In genomic region chrX:153749230-153749629, GRCm38 (mm10) we compare ENCODE assay signal across 18 mouse cellular contexts. TPM values are rescaled to one million over a fixed set of nuclear protein-coding genes. Genes with fewer than 3 reads are reported as not detected.
DNase-seq lines count a peak whose midpoint lies in the region; ATAC-seq and TF ChIP-seq lines count a peak whose summit lies in the region.
"Had no signal": no experiment of that assay in that cellular context is flagged by ENCODE, and none has a peak within 500 bp of the region (broad histone marks: within the 10 kb centered on the region; RNA-seq: fewer than 3 reads in every experiment).

No protein-coding gene starts in this region.

- no peak overlapping the region for H3K27ac ChIP-seq in heart, postnatal 0 days (ENCODE audit: low read depth)
- H3K27ac ChIP-seq in heart, embryonic 11.5 days (ENCODE audit: low read depth, low read length) = no peak overlapping the region
- H3K27ac ChIP-seq in lung, embryonic 14.5 days (ENCODE audit: low read depth) = no peak overlapping the region
- H3K27ac ChIP-seq: embryonic facial prominence, embryonic 13.5 days; forebrain, embryonic 10.5 days; heart, embryonic 15.5 days; hindbrain, embryonic 13.5 days; limb, embryonic 13.5 days; lung, embryonic 15.5 days; stomach, embryonic 15.5 days had no signal

- ATAC-seq in heart, postnatal 0 days (ENCODE audit: insufficient read depth, low read depth) = no peak
- no peak for ATAC-seq in heart, embryonic 11.5 days (replicated peaks; ENCODE audit: insufficient number of reproducible peaks, low FRiP score, low TSS enrichment)
- ATAC-seq in lung, embryonic 14.5 days (ENCODE audit: insufficient read depth) = no peak

- H3K4me2 ChIP-seq in heart, postnatal 0 days (ENCODE audit: low read depth, low read length) = no peak overlapping the region
- no peak overlapping the region for H3K4me2 ChIP-seq in heart, embryonic 11.5 days
- H3K4me2 ChIP-seq in lung, embryonic 14.5 days = no peak overlapping the region
- H3K4me2 ChIP-seq: embryonic facial prominence, embryonic 13.5 days; heart, embryonic 15.5 days; hindbrain, embryonic 13.5 days; limb, embryonic 13.5 days; lung, embryonic 15.5 days; stomach, embryonic 15.5 days had no signal

- H3K27me3 ChIP-seq in heart, postnatal 0 days (ENCODE audit: control insufficient read depth, insufficient read depth, low read length) = no peaks in the 10 kb centered on the region
- no peaks in the 10 kb centered on the region for H3K27me3 ChIP-seq in heart, embryonic 11.5 days (ENCODE audit: control insufficient read depth, insufficient read depth, low read length)
- H3K27me3 ChIP-seq in lung, embryonic 14.5 days (ENCODE audit: insufficient read depth, low read length) = no peaks in the 10 kb centered on the region
- H3K27me3 ChIP-seq: embryonic facial prominence, embryonic 13.5 days; heart, embryonic 15.5 days; hindbrain, embryonic 13.5 days; limb, embryonic 13.5 days; lung, embryonic 15.5 days; stomach, embryonic 15.5 days had no signal

- no peak for DNase-seq in heart, postnatal 0 days (ENCODE audit: low spot score)
- peak; percentile 9 for DNase-seq in lung, embryonic 14.5 days
- DNase-seq in lung, postnatal 25 days (ENCODE audit: low spot score) = no peak
- peak; percentile 3 for DNase-seq in ES-CJ7 (ENCODE audit: low read depth, low spot score)
- DNase-seq in naive thymus-derived CD4-positive, alpha-beta T cell, adult 2 months (ENCODE audit: low read depth) = peak; percentile 10
- no peak for DNase-seq in adrenal gland, postnatal 14 days
- DNase-seq in frontal cortex, postnatal 25 days (ENCODE audit: low spot score in 2 of 2) = no peak
- DNase-seq: adrenal gland, postnatal 10 days; cerebellum, postnatal 14 days; kidney, adult 18-20 months had no signal

- no peak for TF ChIP-seq EP300 in heart, postnatal 0 days (IDR thresholded peaks at IDR 0.05; ENCODE audit: low read depth)

- H3K4me1 ChIP-seq in heart, postnatal 0 days (ENCODE audit: control insufficient read depth, insufficient read depth) = no peaks in the 10 kb centered on the region
- H3K4me1 ChIP-seq in heart, embryonic 11.5 days (ENCODE audit: control insufficient read depth, insufficient read depth, low read length) = no peaks in the 10 kb centered on the region
- no peaks in the 10 kb centered on the region for H3K4me1 ChIP-seq in lung, embryonic 14.5 days (ENCODE audit: insufficient read depth)
- H3K4me1 ChIP-seq: embryonic facial prominence, embryonic 13.5 days; forebrain, embryonic 10.5 days; heart, embryonic 15.5 days; hindbrain, embryonic 13.5 days; limb, embryonic 13.5 days; lung, embryonic 15.5 days; stomach, embryonic 15.5 days had no signal

- H3K4me3 ChIP-seq in heart, postnatal 0 days (ENCODE audit: low read depth, low read length) = no peak overlapping the region
- H3K4me3 ChIP-seq in heart, embryonic 11.5 days (ENCODE audit: low read depth, low read length) = no peak overlapping the region
- H3K4me3 ChIP-seq in lung, embryonic 14.5 days (ENCODE audit: low read depth, low read length) = no peak overlapping the region
- H3K4me3 ChIP-seq: embryonic facial prominence, embryonic 13.5 days; forebrain, embryonic 10.5 days; heart, embryonic 15.5 days; hindbrain, embryonic 13.5 days; limb, embryonic 13.5 days; lung, embryonic 15.5 days; stomach, embryonic 15.5 days had no signal

- 27% methylated on average over 2 of the region's 2 CpGs for WGBS in heart, postnatal 0 days
- 41% methylated on average over 2 of the region's 2 CpGs for WGBS in heart, embryonic 11.5 days (ENCODE audit: insufficient replicate concordance)
- 42% methylated on average over 2 of the region's 2 CpGs for WGBS in lung, embryonic 14.5 days

- H3K9me3 ChIP-seq in heart, postnatal 0 days (replicated peaks; ENCODE audit: control insufficient read depth, low read length) = no peaks in the 10 kb centered on the region
- no peaks in the 10 kb centered on the region for H3K9me3 ChIP-seq in heart, embryonic 11.5 days (replicated peaks; ENCODE audit: control insufficient read depth, low read length)
- H3K9me3 ChIP-seq in lung, embryonic 14.5 days (ENCODE audit: low read depth, low read length) = no peaks in the 10 kb centered on the region
- H3K9me3 ChIP-seq: embryonic facial prominence, embryonic 13.5 days; forebrain, embryonic 10.5 days; heart, embryonic 15.5 days; hindbrain, embryonic 13.5 days; limb, embryonic 13.5 days; lung, embryonic 15.5 days; stomach, embryonic 15.5 days had no signal

- H3K36me3 ChIP-seq in heart, postnatal 0 days (replicated peaks; ENCODE audit: control insufficient read depth, insufficient read depth, low read length) = no peaks in the 10 kb centered on the region
- no peaks in the 10 kb centered on the region for H3K36me3 ChIP-seq in heart, embryonic 11.5 days (ENCODE audit: control insufficient read depth, insufficient read depth, low read length)
- no peaks in the 10 kb centered on the region for H3K36me3 ChIP-seq in lung, embryonic 14.5 days (ENCODE audit: insufficient read depth)
- H3K36me3 ChIP-seq: embryonic facial prominence, embryonic 13.5 days; forebrain, embryonic 10.5 days; heart, embryonic 15.5 days; hindbrain, embryonic 13.5 days; limb, embryonic 13.5 days; lung, embryonic 15.5 days; stomach, embryonic 15.5 days had no signal

- H3K9ac ChIP-seq in heart, postnatal 0 days (replicated peaks; ENCODE audit: low read depth, low read length) = no peak overlapping the region
- H3K9ac ChIP-seq in heart, embryonic 11.5 days (ENCODE audit: low read depth, low read length) = no peak overlapping the region
- no peak overlapping the region for H3K9ac ChIP-seq in lung, embryonic 14.5 days
- H3K9ac ChIP-seq: embryonic facial prominence, embryonic 13.5 days; heart, embryonic 15.5 days; hindbrain, embryonic 13.5 days; limb, embryonic 13.5 days; lung, embryonic 15.5 days; stomach, embryonic 15.5 days had no signal

- TF ChIP-seq CTCF in heart, postnatal 0 days (IDR thresholded peaks at IDR 0.05; ENCODE audit: low read depth) = peak; percentile 33; the same call in 1 of the 2 replicates
- TF ChIP-seq CTCF in lung, embryonic 14.5 days (IDR thresholded peaks at IDR 0.05; ENCODE audit: low read depth) = peak; percentile 48

RNA-seq across cellular contexts. Expression of gene Nbdy, which starts 25.8 kb away (rescaled TPM):
- 40.6 and 41.4 TPM in 2 replicates for total RNA-seq in heart, postnatal 0 days (2014; rRNA removed; ENCODE audit: low replicate concordance)
- polyA plus RNA-seq in heart, postnatal 0 days (2015; fragmentation: Nextera tagmentation; extraction: Ambion mirVana) = 77.2 and 82.3 TPM in 2 replicates
- polyA plus RNA-seq in heart, embryonic 11.5 days (2014; fragmentation: Nextera tagmentation; extraction: Ambion mirVana) = 68.5 and 70.7 TPM in 2 replicates
- 103 and 108 TPM in 2 replicates for polyA plus RNA-seq in lung, embryonic 14.5 days (2014; fragmentation: Nextera tagmentation; extraction: Ambion mirVana)
- 57.8 and 58.1 TPM in 2 replicates for total RNA-seq in adrenal gland, postnatal 14 days (2021)

RNA-seq across cellular contexts. Expression of gene Kctd12b, which starts 53.0 kb away (rescaled TPM):
- total RNA-seq in heart, postnatal 0 days (2014; rRNA removed; ENCODE audit: low replicate concordance) = 7.8 and 16.2 TPM in 2 replicates
- 6.2 and 6.4 TPM in 2 replicates for polyA plus RNA-seq in heart, postnatal 0 days (2015; fragmentation: Nextera tagmentation; extraction: Ambion mirVana)
- polyA plus RNA-seq in heart, embryonic 11.5 days (2014; fragmentation: Nextera tagmentation; extraction: Ambion mirVana) = 2.5 and 4.3 TPM in 2 replicates
- 8.1 and 9.4 TPM in 2 replicates for polyA plus RNA-seq in lung, embryonic 14.5 days (2014; fragmentation: Nextera tagmentation; extraction: Ambion mirVana)
- 16.2 and 19.9 TPM in 2 replicates for total RNA-seq in adrenal gland, postnatal 14 days (2021)

Comparison
In these comparisons a context has a peak if more than half of its experiments do, and no peak if none do; other contexts are left out.
1. DNase-seq: peak in lung, embryonic 14.5 days (single experiment), ES-CJ7 (single experiment) and naive thymus-derived CD4-positive, alpha-beta T cell, adult 2 months (single experiment); none in heart, postnatal 0 days (single experiment), lung, postnatal 25 days (single experiment), adrenal gland, postnatal 14 days (single experiment) and frontal cortex, postnatal 25 days (0 of 2).